Mouse (Mus musculus) adrenal gland, postnatal 14 days (tissue): Measurements from ENCODE around the gene Mcpt8. TPM values are rescaled to one million over a fixed set of nuclear protein-coding genes. Genes with fewer than 3 reads are reported as not detected.
"Not testable (repeated sequence)": the region's sequence is repeated elsewhere in the genome, so short reads cannot be mapped to it uniquely, and the experiment has no call there.

Experiments
- DNase-seq: peaks from one replicate; pipeline ENCODE4 v3.0.0; 2021; ENCODE audit warnings: mixed read lengths
- long read RNA-seq, 2 experiments: library from polyadenylated mRNA; stranded (forward); transcript quantifications; one replicate each; pipeline ENCODE4 v2.0.0; 2021
- total RNA-seq: library from RNA; stranded (reverse); gene quantifications from 2 replicates; pipeline ENCODE4 v1.2.3, GENCODE M21; 2021

Mcpt8 gene
- 0.70 TPM in 1 of 2 replicates, not detected in the other for total RNA-seq
- long read RNA-seq, experiment 1, result 0 reads
- long read RNA-seq, experiment 2, result 0 reads

DNA sequence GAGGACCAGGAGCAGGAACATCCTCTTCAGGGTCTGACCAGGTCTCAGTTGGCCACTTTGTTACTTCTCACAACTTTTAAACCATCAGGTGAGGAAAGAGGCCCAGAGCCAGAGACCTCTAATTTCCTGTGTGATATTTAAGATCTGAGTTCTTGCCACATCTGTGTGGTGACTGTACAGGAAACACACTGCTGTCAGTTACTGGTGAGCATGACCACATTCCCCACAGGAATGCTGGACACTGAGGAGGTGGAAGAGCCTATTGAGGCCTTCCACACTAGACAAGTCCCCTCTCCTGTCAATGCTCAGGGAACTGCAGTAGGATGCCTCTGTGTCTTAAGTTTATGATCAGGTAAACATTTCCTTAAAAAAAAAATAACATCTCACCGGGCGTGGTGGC is at the start of gene Mcpt8:
Gene Mcpt8, minus strand, starts transcription at position 107 of the 400 bp plus-strand sequence.
- no peak for DNase-seq

DNA sequence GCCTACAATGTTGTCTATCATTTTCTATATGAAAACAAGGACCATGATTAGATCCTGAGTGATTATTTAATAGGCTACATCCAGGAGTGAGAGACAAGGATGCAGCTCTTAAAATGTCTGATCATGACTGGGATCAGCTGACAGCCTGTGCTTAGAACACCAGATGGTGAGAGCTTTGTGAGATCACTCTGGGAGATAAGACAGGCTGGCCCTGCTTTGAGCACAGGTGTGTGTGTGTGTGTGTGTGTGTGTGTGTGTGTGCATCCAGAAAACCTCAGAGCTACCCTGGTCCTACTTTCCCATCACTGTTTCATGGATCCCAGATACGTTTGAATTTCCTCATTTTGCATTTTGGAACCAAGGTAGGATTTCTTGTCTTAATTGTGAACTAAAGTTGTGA is 48.6 kb upstream of the Mcpt8 start:
- not testable (repeated sequence) for DNase-seq

DNA sequence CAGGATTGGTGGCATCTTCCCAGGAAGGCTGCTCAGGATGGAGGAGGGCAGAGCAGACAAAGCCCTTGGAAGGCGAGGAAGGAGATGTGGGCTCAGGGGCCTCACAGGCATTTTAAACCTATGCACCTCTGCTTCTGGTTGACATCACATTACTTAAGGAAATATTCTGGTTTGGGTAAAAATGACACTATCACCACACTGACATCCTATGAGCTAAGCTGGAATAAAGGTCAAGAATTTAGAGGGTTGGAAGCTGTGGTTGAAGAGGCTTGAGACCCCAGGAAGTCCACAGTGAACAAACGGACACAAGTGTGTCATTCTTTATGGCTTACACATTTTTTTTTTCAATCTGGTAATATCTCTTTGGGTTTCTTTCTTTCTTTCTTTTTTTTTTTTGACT is 47.4 kb upstream of the Mcpt8 start, which contains the start of gene Gzmd:
Gene Gzmd, minus strand, starts transcription at position 101 of the 400 bp plus-strand sequence.
- DNase-seq, result not testable (repeated sequence)

- peak; percentile 14 for DNase-seq
These were observed 43.3 kb upstream of the Mcpt8 start for GRCm38 (mm10) chr14:56128341-56128740.

DNA sequence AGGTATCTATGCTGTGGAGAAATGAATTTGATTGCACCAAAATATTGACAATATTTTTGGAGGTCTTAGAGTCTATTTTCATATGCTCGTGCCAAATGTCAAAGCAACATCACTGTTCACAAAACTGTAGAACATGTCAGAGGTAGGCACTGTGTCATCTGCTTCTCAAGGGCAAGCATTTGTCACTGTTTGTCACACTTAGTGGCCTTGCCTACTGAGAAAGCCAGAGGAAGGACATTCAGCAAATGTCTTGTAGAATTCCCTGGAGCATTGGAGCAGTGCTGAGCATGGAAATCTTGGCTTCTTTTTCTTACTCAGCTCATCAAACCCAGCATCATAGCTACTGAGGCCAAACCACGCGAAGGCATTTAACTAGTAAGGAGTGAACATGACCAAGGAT is 38.4 kb upstream of the Mcpt8 start:
- DNase-seq, result peak; percentile 15

DNA sequence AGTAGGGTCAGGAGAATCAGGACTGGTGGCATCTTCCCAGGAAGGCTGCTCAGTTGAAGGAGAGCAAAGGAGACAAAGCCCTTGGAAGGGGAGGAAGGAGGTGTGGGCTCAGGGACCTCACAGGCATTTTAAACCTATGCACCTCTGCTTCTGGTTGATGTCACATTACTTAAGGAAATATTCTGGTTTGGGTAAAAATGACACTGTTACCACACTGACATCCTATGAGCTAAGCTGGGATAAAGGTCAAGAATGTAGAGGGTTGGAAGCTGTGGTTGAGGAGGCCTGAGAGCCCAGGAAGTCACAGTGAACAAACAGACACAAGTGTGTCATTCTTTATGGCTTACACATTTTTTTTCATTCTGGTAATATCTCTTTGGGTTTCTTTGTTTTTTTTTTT is 35.5 kb upstream of the Mcpt8 start, which contains the start of gene Gzme:
Gene Gzme, minus strand, starts transcription at position 101 of the 400 bp plus-strand sequence.
- DNase-seq, result no peak

GRCm38 (mm10) chr14:56115531-56116310 is 30.6 kb upstream of the Mcpt8 start:
- not testable (repeated sequence) for DNase-seq

GRCm38 (mm10) chr14:56105447-56106180 is 20.5 kb upstream of the Mcpt8 start:
- DNase-seq, result no peak

DNA sequence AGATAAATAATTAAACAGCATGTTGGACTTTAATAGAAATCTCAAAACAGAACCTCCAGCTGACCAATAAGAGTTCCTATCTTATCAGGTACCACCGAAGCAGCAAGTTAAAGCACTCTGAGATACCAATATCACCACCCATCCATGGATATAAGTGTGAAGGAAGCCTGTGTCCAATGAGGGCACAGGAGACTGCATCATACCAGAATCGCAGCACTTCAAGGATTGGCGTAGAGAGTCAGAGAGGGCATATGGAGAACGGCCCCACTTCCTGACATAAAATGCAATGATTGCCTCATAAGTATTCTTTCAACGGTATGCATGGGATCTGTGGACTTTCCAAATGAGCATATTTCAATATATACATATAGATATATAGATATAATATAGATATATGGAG is 19.9 kb upstream of the Mcpt8 start:
- no peak for DNase-seq

DNA sequence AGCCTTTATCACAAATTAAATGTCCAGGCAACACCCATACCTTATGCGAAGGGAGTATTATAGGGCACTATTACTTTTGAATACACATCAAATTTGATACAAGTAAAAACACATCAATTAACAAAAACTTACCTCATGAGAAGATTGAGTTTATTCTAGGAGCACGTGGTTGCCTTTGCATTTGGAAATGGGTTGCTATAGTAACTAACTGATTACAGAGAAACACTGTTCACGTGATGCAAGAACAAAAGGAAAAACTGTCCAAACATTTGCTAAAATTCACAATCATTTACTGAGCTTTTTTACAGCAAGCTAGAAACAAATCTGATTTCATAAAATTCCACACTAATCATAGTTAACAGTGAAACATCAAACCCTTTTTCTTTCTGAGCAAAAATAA is 18.4 kb upstream of the Mcpt8 start:
- no peak for DNase-seq

DNA sequence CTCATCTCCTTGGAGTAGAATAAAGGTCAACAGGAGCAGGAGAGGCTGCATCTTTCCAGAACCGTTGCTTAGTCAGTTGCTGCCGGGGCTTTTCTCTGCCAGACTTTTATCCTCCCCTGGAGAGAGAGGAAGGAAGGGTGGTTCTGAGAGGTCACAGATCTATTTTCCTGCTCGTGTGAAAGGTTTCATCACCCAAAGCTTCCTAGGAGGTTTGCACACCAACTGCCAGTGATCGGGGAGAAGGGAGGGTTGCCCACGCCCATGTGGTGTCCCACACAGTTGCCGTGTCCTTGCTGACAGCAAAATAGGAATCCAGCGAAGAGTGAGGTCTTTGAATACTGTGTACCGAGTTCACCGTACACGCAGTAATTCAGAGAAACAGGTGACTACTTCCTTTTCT is 17.3 kb upstream of the Mcpt8 start, which contains the start of gene Ctsg:
Gene Ctsg, minus strand, starts transcription at position 189 of the 400 bp plus-strand sequence.
- no peak for DNase-seq

GRCm38 (mm10) chr14:56098940-56099339 is 13.9 kb upstream of the Mcpt8 start:
- DNase-seq, result peak; percentile 38

- DNase-seq, result no peak
These were observed 12.5 kb upstream of the Mcpt8 start for GRCm38 (mm10) chr14:56097597-56097996.

DNA sequence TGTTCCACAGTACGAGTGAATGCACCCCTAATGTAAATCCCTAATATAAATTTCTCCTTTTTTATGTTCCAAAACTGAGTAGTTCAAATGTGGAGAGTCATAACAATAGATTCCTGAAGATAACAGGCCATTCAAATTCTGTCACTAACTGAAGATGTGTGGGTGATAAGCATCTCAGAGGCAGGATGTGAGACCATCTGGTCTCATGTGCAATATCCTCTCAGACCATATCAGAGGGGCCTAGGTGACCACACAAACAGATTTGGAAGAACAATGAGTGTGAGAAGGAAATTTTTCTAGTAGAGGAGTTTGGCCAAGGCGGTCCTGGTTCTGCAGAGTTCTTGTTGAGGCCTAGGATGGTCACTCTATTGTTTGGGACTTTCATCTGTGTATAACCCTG is 8.3 kb upstream of the Mcpt8 start:
- DNase-seq, result no peak

DNA sequence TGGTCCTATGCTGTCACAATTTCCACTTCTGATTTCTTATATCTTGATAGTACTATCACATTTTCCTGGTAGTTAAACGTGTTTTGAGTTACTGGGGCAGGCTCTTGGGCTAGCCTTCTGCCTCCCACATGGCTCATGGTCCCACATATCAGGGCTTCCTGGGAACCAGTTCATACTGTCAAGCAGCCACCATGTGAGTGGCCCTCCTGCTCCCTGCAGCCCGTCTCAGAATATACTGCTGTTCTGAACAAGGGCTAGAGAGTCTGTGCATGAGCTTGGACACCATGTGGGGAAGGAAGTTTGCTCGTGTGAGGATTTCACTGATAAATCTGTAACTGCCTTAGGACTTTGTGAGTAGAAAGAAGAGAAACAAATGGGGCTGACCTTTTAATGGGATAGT is 1.6 kb upstream of the Mcpt8 start:
- DNase-seq, result no peak

- DNase-seq, result no peak
These were observed 3.1 kb downstream of the Mcpt8 start for GRCm38 (mm10) chr14:56082016-56082415.

DNA sequence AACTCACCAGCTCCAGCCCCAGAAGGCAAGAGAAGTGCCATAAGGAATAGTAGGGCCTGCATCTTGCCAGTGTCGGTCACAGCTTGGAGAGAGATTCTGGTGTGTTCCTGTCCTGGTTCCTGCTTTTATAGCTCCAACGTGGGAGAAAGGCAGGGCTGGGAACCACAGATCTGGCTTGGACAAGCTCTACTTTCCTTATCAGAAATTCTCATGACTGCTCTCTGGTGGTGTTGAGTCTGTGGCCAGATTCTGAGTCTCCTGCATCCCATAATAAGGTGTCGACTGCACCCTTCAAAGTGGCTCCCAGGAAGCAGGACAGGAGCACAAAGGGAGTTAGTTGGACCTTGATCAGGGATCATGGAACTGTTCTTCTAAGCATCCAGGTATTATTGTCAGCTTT is 22.9 kb downstream of the Mcpt8 start, which contains the start of gene Mcpt4:
Gene Mcpt4, minus strand, starts transcription at position 101 of the 400 bp plus-strand sequence.
- DNase-seq, result not testable (repeated sequence)

DNA sequence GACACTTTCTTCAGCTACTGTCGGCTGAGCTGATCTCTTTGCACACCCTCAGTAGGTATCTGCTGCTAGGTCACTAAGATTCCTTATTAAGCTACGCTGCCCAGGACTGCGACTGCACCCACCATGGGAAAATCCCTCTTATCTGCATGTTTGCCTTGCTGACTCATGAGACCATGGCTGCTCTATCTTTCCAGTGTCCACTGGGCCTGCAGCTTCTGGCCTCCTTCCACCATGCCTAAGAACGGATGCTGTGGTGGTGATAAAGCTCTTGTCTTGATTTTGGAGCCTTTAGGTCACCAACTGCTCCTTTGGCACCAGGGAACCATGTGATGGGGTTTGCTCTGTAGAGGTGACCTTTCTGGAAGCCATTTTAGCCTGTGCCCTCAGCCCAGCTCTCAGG is 27.4 kb downstream of the Mcpt8 start:
- DNase-seq, result no peak

DNA sequence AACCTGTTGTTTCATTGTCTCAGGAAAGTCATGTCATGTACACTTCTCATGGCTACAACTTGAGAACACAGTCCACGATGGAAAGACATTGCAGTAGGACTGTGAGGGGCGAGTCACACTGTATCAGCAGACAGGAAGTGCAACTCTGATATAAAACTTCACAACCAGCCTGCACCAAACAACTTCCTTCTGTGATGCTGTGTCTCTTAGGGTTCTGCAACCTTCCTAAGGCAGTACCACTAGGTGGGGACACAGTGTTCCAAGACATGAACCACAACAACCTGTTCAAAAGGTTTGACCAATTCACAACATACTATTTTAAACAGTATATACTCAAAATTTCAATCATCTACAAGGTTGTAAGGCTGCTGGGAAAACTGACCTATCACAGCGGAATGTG is 29.7 kb downstream of the Mcpt8 start:
- DNase-seq, result no peak

- DNase-seq, result not testable (repeated sequence)
These were observed 43.3 kb downstream of the Mcpt8 start, which contains the start of gene Mcpt2 for GRCm38 (mm10) chr14:56041792-56042191. Mcpt2 (plus strand) TSS chr14:56042041.

- DNase-seq, result no peak
These were observed 50.6 kb downstream of the Mcpt8 start for GRCm38 (mm10) chr14:56034433-56034832.
